Mouse (Mus musculus): ENCODE measurements around the gene Fabp3.

DNA sequence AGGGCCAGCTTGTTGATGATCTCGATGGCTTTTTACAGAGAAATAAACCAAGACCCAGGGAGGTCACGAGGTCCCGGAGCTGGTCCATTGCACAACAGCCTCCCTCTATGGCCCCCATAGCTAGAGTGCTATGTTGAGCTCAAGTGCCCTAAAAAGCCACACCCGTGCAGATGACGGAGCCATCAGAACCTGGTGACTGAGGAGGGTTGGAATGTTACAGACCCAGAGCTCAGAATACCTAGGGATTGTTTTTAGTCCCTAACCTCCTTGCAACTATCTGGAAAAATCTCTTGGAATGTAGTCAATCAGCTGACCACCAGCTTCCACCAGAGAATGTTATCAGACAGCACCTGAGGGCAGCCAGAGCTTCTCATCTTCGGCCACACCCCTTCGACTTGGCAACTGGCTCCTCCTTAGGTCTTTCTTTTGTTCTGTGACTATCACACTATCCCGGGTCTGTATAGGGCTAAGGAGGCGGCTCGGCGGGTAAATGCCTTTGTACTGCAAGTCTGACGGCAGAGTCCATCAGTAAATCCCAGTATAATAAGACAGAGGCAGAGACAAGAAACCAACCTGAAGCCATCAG is 6.0 kb upstream of the Fabp3 start:
- TF ChIP-seq CTCF (IDR thresholded peaks at IDR 0.05) (no peak), POLR2A (IDR thresholded peaks at IDR 0.05; ENCODE audit: insufficient read depth, low read depth, low read length) (no peak), EP300 (IDR thresholded peaks at IDR 0.05; ENCODE audit: insufficient read depth, low read depth, low read length) (no peak)

All from heart, adult 2 months (tissue).